Mouse (Mus musculus) activated CD4-positive, CD25-positive, alpha-beta regulatory T cell (primary cell): ENCODE data around the gene Zfp968. TPM values are rescaled to one million over a fixed set of nuclear protein-coding genes. Genes with fewer than 3 reads are reported as not detected.

Experiments used
- polyA plus RNA-seq, 2 experiments: library from polyadenylated mRNA; unstranded; fragments of 100-300 nt; shearing (Covaris generic); gene quantifications; one replicate each; pipeline ENCODE4 v1.2.1; 2017

Zfp968 gene
- 1 to 10 TPM; 1.5 to 3.8 TPM for polyA plus RNA-seq

DNA sequence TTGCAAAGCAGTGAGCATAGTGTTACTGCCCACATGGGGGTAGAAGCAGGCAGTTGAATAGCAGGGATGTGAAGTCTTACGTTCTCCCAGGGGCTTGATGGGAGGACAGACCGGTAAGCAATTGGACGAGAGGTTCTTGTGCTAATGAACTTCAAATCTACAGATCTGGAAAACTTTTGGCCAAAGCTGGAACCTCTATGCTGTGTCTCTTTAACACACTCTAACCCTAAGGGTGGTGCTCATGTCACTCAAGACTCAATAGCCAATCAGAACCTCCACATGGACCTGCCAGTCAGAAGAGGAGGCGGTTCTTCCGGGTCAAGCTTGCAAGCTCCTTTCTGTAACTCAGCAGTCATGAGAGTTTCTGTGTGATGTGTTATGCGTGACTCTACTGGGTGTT lies at the start of gene Zfp968:
Gene Zfp968 (plus strand): TSS at position 301 of the 400 bp plus-strand sequence.

GRCm38 (mm10) chr2:175338097-175338496 lies 34.1 kb upstream of the Zfp968 start, which contains the start of gene Gm4631:
Gene Gm4631 (minus strand): TSS chr2:175338197.

Other genes starting within 250 kb of the Zfp968 start
- gene Gm14399, start 230.4 kb upstream of the Zfp968 start, polyA plus RNA-seq: 1 to 10 TPM; 8.3 to 8.8 TPM
- under 1 TPM; 0.10 to 0.15 TPM for gene Gm14443, start 196.6 kb upstream of the Zfp968 start, polyA plus RNA-seq
- 1 to 10 TPM; 1.3 to 1.7 TPM for gene Gm14391, start 165.5 kb upstream of the Zfp968 start, polyA plus RNA-seq
- gene Gm14440, start 97.3 kb upstream of the Zfp968 start, polyA plus RNA-seq: 1 to 10 TPM; 1.0 to 2.4 TPM
- gene Gm4631, start 34.2 kb upstream of the Zfp968 start, polyA plus RNA-seq: 1 to 10 TPM; 7.7 to 9.1 TPM
- gene Gm4724, start 63.4 kb downstream of the Zfp968 start, polyA plus RNA-seq: 10 to 100 TPM in 1 of 2 experiments, 1 to 10 TPM in 1; 6.8 to 16.6 TPM
- gene Zfp965, start 97.5 kb downstream of the Zfp968 start, polyA plus RNA-seq: 1 to 10 TPM; 5.8 to 7.7 TPM